Mouse (Mus musculus): ENCODE results near the gene Map3k5. TPM values are rescaled to one million over a fixed set of nuclear protein-coding genes. Genes with fewer than 3 reads are reported as not detected.

Map3k5 gene
- polyA plus RNA-seq, 1 experiment from 2014 or later, result 0.83 TPM

- H3K9ac ChIP-seq (ENCODE audit: low read depth, low read length), result no peak overlapping the region
- WGBS (ENCODE audit: insufficient replicate concordance), result 75% methylated on average over 6 of the region's 6 CpGs
- no peaks in the 10 kb centered on the region for H3K36me3 ChIP-seq (ENCODE audit: control insufficient read depth, insufficient read depth)
- H3K27ac ChIP-seq (ENCODE audit: low read length), result no peak overlapping the region
- H3K4me1 ChIP-seq (ENCODE audit: control insufficient read depth, low read depth, low read length), result peaks cover 2% of the 10 kb centered on the region; the same call in 1 of the 2 replicates
- H3K4me3 ChIP-seq (ENCODE audit: low read depth, low read length), result no peak overlapping the region
- no peak overlapping the region for H3K4me2 ChIP-seq (ENCODE audit: low read depth, low read length)
- no peaks in the 10 kb centered on the region for H3K9me3 ChIP-seq (replicated peaks; ENCODE audit: control insufficient read depth, low read length)
- no peaks in the 10 kb centered on the region for H3K27me3 ChIP-seq (ENCODE audit: control insufficient read depth, insufficient read depth, low read depth, low read length)
- ATAC-seq (ENCODE audit: low read depth), result no peak
Measured at GRCm38 (mm10) chr10:20071716-20072115, 137.4 kb downstream of the Map3k5 start.

GRCm38 (mm10) chr10:20073236-20073893 lies 139.1 kb downstream of the Map3k5 start:
- Histone ChIP-seq H3K9me3 (replicated peaks; ENCODE audit: control insufficient read depth, low read length) (no peaks in the 10 kb centered on the region), H3K4me2 (ENCODE audit: low read depth, low read length) (no peak overlapping the region), H3K27me3 (ENCODE audit: control insufficient read depth, insufficient read depth, low read depth, low read length) (no peaks in the 10 kb centered on the region), H3K9ac (ENCODE audit: low read depth, low read length) (no peak overlapping the region), H3K4me1 (ENCODE audit: control insufficient read depth, low read depth, low read length) (peaks cover 4% of the 10 kb centered on the region; the same call in 1 of the 2 replicates), H3K36me3 (ENCODE audit: control insufficient read depth, insufficient read depth) (no peaks in the 10 kb centered on the region), H3K4me3 (ENCODE audit: low read depth, low read length) (no peak overlapping the region), H3K27ac (ENCODE audit: low read length) (no peak overlapping the region)
- ATAC-seq (ENCODE audit: low read depth), result peak; percentile 58; the same call in 1 of the 2 replicates
- 46% methylated on average over 7 of the region's 7 CpGs for WGBS (ENCODE audit: insufficient replicate concordance)

- WGBS (ENCODE audit: insufficient replicate concordance), result 51% methylated on average over 13 of the region's 13 CpGs
Measured at GRCm38 (mm10) chr10:20076541-20077469, 142.5 kb downstream of the Map3k5 start.

GRCm38 (mm10) chr10:20078350-20078749 lies 144.1 kb downstream of the Map3k5 start:
- WGBS (ENCODE audit: insufficient replicate concordance), result 85% methylated on average over 2 of the region's 2 CpGs
- Histone ChIP-seq H3K9me3 (replicated peaks; ENCODE audit: control insufficient read depth, low read length) (no peaks in the 10 kb centered on the region), H3K27ac (ENCODE audit: low read length) (no peak overlapping the region), H3K4me3 (ENCODE audit: low read depth, low read length) (no peak overlapping the region), H3K9ac (ENCODE audit: low read depth, low read length) (no peak overlapping the region), H3K36me3 (ENCODE audit: control insufficient read depth, insufficient read depth) (no peaks in the 10 kb centered on the region; the same call in 1 of the 2 replicates), H3K4me1 (ENCODE audit: control insufficient read depth, low read depth, low read length) (0 out of 2 replicates have a peak, but pooled peaks cover 2% of the 10 kb centered on the region), H3K4me2 (ENCODE audit: low read depth, low read length) (no peak overlapping the region), H3K27me3 (ENCODE audit: control insufficient read depth, insufficient read depth, low read depth, low read length) (no peaks in the 10 kb centered on the region)
- ATAC-seq (ENCODE audit: low read depth), result no peak

More at GRCm38 (mm10) chr10:20076541-20077469, 142.5 kb downstream of the Map3k5 start:
- Histone ChIP-seq H3K9ac (ENCODE audit: low read depth, low read length) (no peak overlapping the region), H3K27me3 (ENCODE audit: control insufficient read depth, insufficient read depth, low read depth, low read length) (no peaks in the 10 kb centered on the region), H3K9me3 (replicated peaks; ENCODE audit: control insufficient read depth, low read length) (no peaks in the 10 kb centered on the region), H3K27ac (ENCODE audit: low read length) (peak overlapping the region; percentile 62), H3K4me1 (ENCODE audit: control insufficient read depth, low read depth, low read length) (0 out of 2 replicates have a peak, but pooled peaks cover 2% of the 10 kb centered on the region), H3K4me2 (ENCODE audit: low read depth, low read length) (no peak overlapping the region), H3K36me3 (ENCODE audit: control insufficient read depth, insufficient read depth) (no peaks in the 10 kb centered on the region), H3K4me3 (ENCODE audit: low read depth, low read length) (no peak overlapping the region)
- ATAC-seq (ENCODE audit: low read depth), result peak; percentile 80

DNA sequence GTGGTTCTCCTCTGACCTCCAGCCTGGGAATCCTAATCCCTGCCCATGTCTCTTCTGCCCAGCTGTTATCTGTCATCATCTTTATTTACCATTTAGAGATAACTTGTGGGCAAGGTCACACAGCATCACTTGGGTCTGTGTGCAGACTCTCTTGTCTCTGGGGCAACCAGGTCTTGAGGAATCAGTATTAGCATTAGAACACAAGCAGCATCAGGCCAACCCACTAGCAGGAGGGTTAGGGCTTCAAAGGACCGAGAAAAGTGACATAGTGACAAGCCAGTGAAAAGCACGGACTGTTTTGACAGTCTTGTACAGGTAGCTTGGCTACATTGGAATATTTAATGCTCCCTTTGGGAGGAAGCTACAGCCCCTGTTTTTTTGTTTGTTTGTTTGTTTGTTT lies 153.6 kb downstream of the Map3k5 start:
- Histone ChIP-seq H3K27me3 (ENCODE audit: control insufficient read depth, insufficient read depth, low read depth, low read length) (no peaks in the 10 kb centered on the region), H3K4me2 (ENCODE audit: low read depth, low read length) (no peak overlapping the region), H3K9ac (ENCODE audit: low read depth, low read length) (no peak overlapping the region), H3K4me3 (ENCODE audit: low read depth, low read length) (no peak overlapping the region), H3K27ac (ENCODE audit: low read length) (no peak overlapping the region), H3K36me3 (ENCODE audit: control insufficient read depth, insufficient read depth) (no peaks in the 10 kb centered on the region; the same call in 1 of the 2 replicates), H3K4me1 (ENCODE audit: control insufficient read depth, low read depth, low read length) (no peaks in the 10 kb centered on the region), H3K9me3 (replicated peaks; ENCODE audit: control insufficient read depth, low read length) (no peaks in the 10 kb centered on the region)
- no peak for ATAC-seq (ENCODE audit: low read depth)
- 61% methylated on average over 2 of the region's 2 CpGs for WGBS (ENCODE audit: insufficient replicate concordance)

- 47% methylated on average over 3 of the region's 3 CpGs for WGBS (ENCODE audit: insufficient replicate concordance)
- Histone ChIP-seq H3K4me3 (ENCODE audit: low read depth, low read length) (no peak overlapping the region), H3K4me1 (ENCODE audit: control insufficient read depth, low read depth, low read length) (no peaks in the 10 kb centered on the region), H3K9ac (ENCODE audit: low read depth, low read length) (no peak overlapping the region), H3K27ac (ENCODE audit: low read length) (no peak overlapping the region), H3K27me3 (ENCODE audit: control insufficient read depth, insufficient read depth, low read depth, low read length) (no peaks in the 10 kb centered on the region), H3K36me3 (ENCODE audit: control insufficient read depth, insufficient read depth) (no peaks in the 10 kb centered on the region), H3K9me3 (replicated peaks; ENCODE audit: control insufficient read depth, low read length) (no peaks in the 10 kb centered on the region), H3K4me2 (ENCODE audit: low read depth, low read length) (no peak overlapping the region)
- ATAC-seq (ENCODE audit: low read depth), result no peak
Measured at GRCm38 (mm10) chr10:20089026-20089425, 154.8 kb downstream of the Map3k5 start.

GRCm38 (mm10) chr10:20090171-20090570 lies 155.9 kb downstream of the Map3k5 start:
- Histone ChIP-seq H3K9me3 (replicated peaks; ENCODE audit: control insufficient read depth, low read length) (no peaks in the 10 kb centered on the region), H3K4me3 (ENCODE audit: low read depth, low read length) (no peak overlapping the region), H3K4me2 (ENCODE audit: low read depth, low read length) (no peak overlapping the region), H3K27me3 (ENCODE audit: control insufficient read depth, insufficient read depth, low read depth, low read length) (no peaks in the 10 kb centered on the region), H3K36me3 (ENCODE audit: control insufficient read depth, insufficient read depth) (no peaks in the 10 kb centered on the region), H3K27ac (ENCODE audit: low read length) (no peak overlapping the region), H3K4me1 (ENCODE audit: control insufficient read depth, low read depth, low read length) (no peaks in the 10 kb centered on the region), H3K9ac (ENCODE audit: low read depth, low read length) (no peak overlapping the region)
- ATAC-seq (ENCODE audit: low read depth), result no peak
- 81% methylated on average over 11 of the region's 11 CpGs for WGBS (ENCODE audit: insufficient replicate concordance)

- H3K9ac ChIP-seq (ENCODE audit: low read depth, low read length), result no peak overlapping the region
- H3K36me3 ChIP-seq (ENCODE audit: control insufficient read depth, insufficient read depth), result no peaks in the 10 kb centered on the region
- ATAC-seq (ENCODE audit: low read depth), result no peak
- no peaks in the 10 kb centered on the region for H3K27me3 ChIP-seq (ENCODE audit: control insufficient read depth, insufficient read depth, low read depth, low read length)
- H3K27ac ChIP-seq (ENCODE audit: low read length), result no peak overlapping the region
- no peaks in the 10 kb centered on the region for H3K4me1 ChIP-seq (ENCODE audit: control insufficient read depth, low read depth, low read length)
- H3K9me3 ChIP-seq (replicated peaks; ENCODE audit: control insufficient read depth, low read length), result no peaks in the 10 kb centered on the region
- H3K4me2 ChIP-seq (ENCODE audit: low read depth, low read length), result no peak overlapping the region
- 70% methylated on average over 2 of the region's 2 CpGs for WGBS (ENCODE audit: insufficient replicate concordance)
- no peak overlapping the region for H3K4me3 ChIP-seq (ENCODE audit: low read depth, low read length)
Measured at GRCm38 (mm10) chr10:20091416-20091815, 157.1 kb downstream of the Map3k5 start.

- Histone ChIP-seq H3K27ac (ENCODE audit: low read length) (no peak overlapping the region), H3K4me3 (ENCODE audit: low read depth, low read length) (no peak overlapping the region), H3K27me3 (ENCODE audit: control insufficient read depth, insufficient read depth, low read depth, low read length) (no peaks in the 10 kb centered on the region), H3K9ac (ENCODE audit: low read depth, low read length) (no peak overlapping the region), H3K4me2 (ENCODE audit: low read depth, low read length) (no peak overlapping the region), H3K36me3 (ENCODE audit: control insufficient read depth, insufficient read depth) (no peaks in the 10 kb centered on the region), H3K4me1 (ENCODE audit: control insufficient read depth, low read depth, low read length) (no peaks in the 10 kb centered on the region), H3K9me3 (replicated peaks; ENCODE audit: control insufficient read depth, low read length) (no peaks in the 10 kb centered on the region)
- WGBS (ENCODE audit: insufficient replicate concordance), result 64% methylated on average over 3 of the region's 3 CpGs
- no peak for ATAC-seq (ENCODE audit: low read depth)
Measured at GRCm38 (mm10) chr10:20092371-20092770, 158.1 kb downstream of the Map3k5 start.
